Comparison of ENCODE assay signal across 14 mouse cellular contexts in genomic region chr10:5367465-5368011, GRCm38 (mm10).
A peak's percentile ranks its signal among the peaks of the same experiment; 100 is the strongest.
DNase-seq lines count a peak whose midpoint lies in the region; ATAC-seq lines count a peak whose summit lies in the region.
"Had no signal": no experiment of that assay in that cellular context is flagged by ENCODE, and none has a peak within 500 bp of the region (broad histone marks: within the 10 kb centered on the region; RNA-seq: fewer than 3 reads in every experiment).

No protein-coding gene starts in this region.

- no peak for DNase-seq in kidney, adult 11 months
- DNase-seq in brain, adult 2 months (ENCODE audit: low read depth, low spot score), result peak; percentile 75
- peak; percentile 57 to 72 for DNase-seq in left cerebral cortex, postnatal 25 days (ENCODE audit: low spot score in 2 of 2)
- no peak for DNase-seq in adrenal gland, postnatal 14 days
- no peak for DNase-seq in adrenal gland, adult 18-20 months (ENCODE audit: low spot score in 2 of 2)
- DNase-seq: heart, adult 18-20 months; thymus, adult 2 months had no signal

- no peak for ATAC-seq in kidney, embryonic 15.5 days (replicated peaks; ENCODE audit: low FRiP score)
- no peak for ATAC-seq in intestine, embryonic 15.5 days
- no peak for ATAC-seq in hindbrain, embryonic 13.5 days (ENCODE audit: low FRiP score)
- ATAC-seq: hindbrain, embryonic 16.5 days had no signal

- 68% methylated on average over 12 of the region's 12 CpGs for WGBS in kidney, embryonic 15.5 days
- 44% methylated on average over 12 of the region's 12 CpGs for WGBS in intestine, embryonic 15.5 days
- WGBS in hindbrain, embryonic 13.5 days, result 76% methylated on average over 12 of the region's 12 CpGs

- intact Hi-C loops in left cerebral cortex, postnatal 25 days (cut with DNase I), result no loop called here

- no peak overlapping the region for H3K27ac ChIP-seq in kidney, embryonic 15.5 days
- no peak overlapping the region for H3K27ac ChIP-seq in intestine, embryonic 15.5 days
- H3K27ac ChIP-seq in hindbrain, embryonic 13.5 days, result no peak overlapping the region
- H3K27ac ChIP-seq: forebrain, embryonic 15.5 days; limb, embryonic 15.5 days had no signal

- no peaks in the 10 kb centered on the region for H3K9me3 ChIP-seq in kidney, embryonic 15.5 days (replicated peaks)
- no peaks in the 10 kb centered on the region for H3K9me3 ChIP-seq in intestine, embryonic 15.5 days
- H3K9me3 ChIP-seq in hindbrain, embryonic 13.5 days, result no peaks in the 10 kb centered on the region
- H3K9me3 ChIP-seq: forebrain, embryonic 15.5 days; limb, embryonic 15.5 days; megakaryocyte, embryonic 14.5 days had no signal

- H3K4me3 ChIP-seq in kidney, embryonic 15.5 days (replicated peaks), result no peak overlapping the region
- H3K4me3 ChIP-seq in intestine, embryonic 15.5 days (replicated peaks), result no peak overlapping the region
- no peak overlapping the region for H3K4me3 ChIP-seq in hindbrain, embryonic 13.5 days
- H3K4me3 ChIP-seq: forebrain, embryonic 15.5 days; limb, embryonic 15.5 days; megakaryocyte, embryonic 14.5 days had no signal

- H3K27me3 ChIP-seq in kidney, embryonic 15.5 days, result no peaks in the 10 kb centered on the region
- H3K27me3 ChIP-seq in intestine, embryonic 15.5 days (replicated peaks), result no peaks in the 10 kb centered on the region
- no peaks in the 10 kb centered on the region for H3K27me3 ChIP-seq in hindbrain, embryonic 13.5 days
- H3K27me3 ChIP-seq: forebrain, embryonic 15.5 days; limb, embryonic 15.5 days; megakaryocyte, embryonic 14.5 days had no signal

- no peaks in the 10 kb centered on the region for H3K36me3 ChIP-seq in kidney, embryonic 15.5 days
- H3K36me3 ChIP-seq in intestine, embryonic 15.5 days, result no peaks in the 10 kb centered on the region
- no peaks in the 10 kb centered on the region for H3K36me3 ChIP-seq in hindbrain, embryonic 13.5 days
- H3K36me3 ChIP-seq: forebrain, embryonic 15.5 days; limb, embryonic 15.5 days had no signal

- H3K9ac ChIP-seq in kidney, embryonic 15.5 days, result no peak overlapping the region
- no peak overlapping the region for H3K9ac ChIP-seq in intestine, embryonic 15.5 days
- H3K9ac ChIP-seq in hindbrain, embryonic 13.5 days, result no peak overlapping the region
- H3K9ac ChIP-seq: forebrain, embryonic 15.5 days; limb, embryonic 15.5 days had no signal

- H3K4me2 ChIP-seq in kidney, embryonic 15.5 days, result 0 out of 2 replicates have a peak overlapping the region, but pooled peaks have one; percentile 2
- H3K4me2 ChIP-seq in intestine, embryonic 15.5 days (replicated peaks), result peak overlapping the region; percentile 25
- no peak overlapping the region for H3K4me2 ChIP-seq in hindbrain, embryonic 13.5 days
- H3K4me2 ChIP-seq: forebrain, embryonic 15.5 days; limb, embryonic 15.5 days had no signal

- no peaks in the 10 kb centered on the region for H3K4me1 ChIP-seq in kidney, embryonic 15.5 days
- H3K4me1 ChIP-seq in intestine, embryonic 15.5 days (replicated peaks), result no peaks in the 10 kb centered on the region
- H3K4me1 ChIP-seq in hindbrain, embryonic 13.5 days (replicated peaks), result no peaks in the 10 kb centered on the region
- H3K4me1 ChIP-seq: limb, embryonic 15.5 days; megakaryocyte, embryonic 14.5 days had no signal

Comparison
In these comparisons a context has a peak if more than half of its experiments do, and no peak if none do; other contexts are left out.
1. DNase-seq: peak in brain, adult 2 months (single experiment) and left cerebral cortex, postnatal 25 days (2 of 2); none in kidney, adult 11 months (single experiment), adrenal gland, postnatal 14 days (single experiment) and adrenal gland, adult 18-20 months (0 of 2).